Mouse (Mus musculus): Measurements from ENCODE around the gene Cyp4a12b. TPM values are rescaled to one million over a fixed set of nuclear protein-coding genes. Genes with fewer than 3 reads are reported as not detected.

Cyp4a12b gene
- not detected in 4 replicates for total RNA-seq (2023)

GRCm38 (mm10) chr4:115411324-115411723 is at the start of gene Cyp4a12b:
Gene Cyp4a12b (plus strand): TSS chr4:115411624.

GRCm38 (mm10) chr4:115452304-115452703 is 40.9 kb downstream of the Cyp4a12b start, which contains the start of gene Cyp4a30b:
Gene Cyp4a30b (plus strand): TSS chr4:115452604.

Other genes starting within 250 kb of the Cyp4a12b start
- gene Cyp4a29, start 169.5 kb upstream of the Cyp4a12b start, total RNA-seq (2023), result not detected in 4 replicates
- gene Cyp4a12a, start 112.6 kb upstream of the Cyp4a12b start, total RNA-seq (2023), result not detected in 4 replicates
- not detected in 4 replicates for gene Cyp4a30b, start 41.0 kb downstream of the Cyp4a12b start, total RNA-seq (2023)
- not detected in 4 replicates for gene Cyp4a14, start 84.5 kb downstream of the Cyp4a12b start, total RNA-seq (2023)
- gene Cyp4a10, start 106.6 kb downstream of the Cyp4a12b start, total RNA-seq (2023), result not detected in 4 replicates
- gene Cyp4a31, start 152.0 kb downstream of the Cyp4a12b start, total RNA-seq (2023), result not detected in 4 replicates
- gene Cyp4a32, start 189.3 kb downstream of the Cyp4a12b start, total RNA-seq (2023), result not detected in 4 replicates
- gene Cyp4b1, start 236.1 kb downstream of the Cyp4a12b start, total RNA-seq (2023), result not detected in 4 replicates

All from B cell, adult 62 days (primary cell).